Mouse (Mus musculus): Measurements from ENCODE around the gene Sp3.
"Not testable (repeated sequence)": the region's sequence is repeated elsewhere in the genome, so short reads cannot be mapped to it uniquely, and the experiment has no call there.

Sp3 gene

GRCm38 (mm10) chr2:72916170-72916569, 64.1 kb downstream of the Sp3 start:
- no peak for DNase-seq (ENCODE audit: low read depth, low spot score)

GRCm38 (mm10) chr2:72915245-72915930, 64.9 kb downstream of the Sp3 start:
- DNase-seq (ENCODE audit: low read depth, low spot score) = no peak

- no peak for DNase-seq (ENCODE audit: low read depth, low spot score)
These were observed 66.8 kb downstream of the Sp3 start for GRCm38 (mm10) chr2:72913458-72913760.

- DNase-seq (ENCODE audit: low read depth, low spot score) = no peak
These were observed 67.4 kb downstream of the Sp3 start for GRCm38 (mm10) chr2:72912708-72913457.

GRCm38 (mm10) chr2:72911527-72911926, 68.7 kb downstream of the Sp3 start:
- DNase-seq (ENCODE audit: low read depth, low spot score) = no peak

- no peak for DNase-seq (ENCODE audit: low read depth, low spot score)
These were observed 71.2 kb downstream of the Sp3 start for GRCm38 (mm10) chr2:72909046-72909445.

GRCm38 (mm10) chr2:72908191-72908910, 71.9 kb downstream of the Sp3 start:
- DNase-seq (ENCODE audit: low read depth, low spot score) = no peak

- no peak for DNase-seq (ENCODE audit: low read depth, low spot score)
These were observed 73.5 kb downstream of the Sp3 start for GRCm38 (mm10) chr2:72906745-72907144.

GRCm38 (mm10) chr2:72902816-72903680, 77.2 kb downstream of the Sp3 start:
- not testable (repeated sequence) for DNase-seq (ENCODE audit: low read depth, low spot score)

- DNase-seq (ENCODE audit: low read depth, low spot score) = no peak
These were observed 81.4 kb downstream of the Sp3 start for GRCm38 (mm10) chr2:72898782-72899305.

- no peak for DNase-seq (ENCODE audit: low read depth, low spot score)
These were observed 82.0 kb downstream of the Sp3 start for GRCm38 (mm10) chr2:72898094-72898781.

GRCm38 (mm10) chr2:72889806-72890205, 90.4 kb downstream of the Sp3 start:
- DNase-seq (ENCODE audit: low read depth, low spot score) = no peak

Data from A20 (cell line).